Mouse (Mus musculus): Measurements from ENCODE around the gene Des.

Gene Des

GRCm38 (mm10) chr1:75384470-75385141 lies 24.5 kb downstream of the Des start:
- no peak for DNase-seq (ENCODE audit: low spot score)

GRCm38 (mm10) chr1:75385142-75385730 lies 25.1 kb downstream of the Des start:
- DNase-seq (ENCODE audit: low spot score) = no peak

GRCm38 (mm10) chr1:75386149-75386548 lies 26.0 kb downstream of the Des start:
- DNase-seq (ENCODE audit: low spot score) = no peak

GRCm38 (mm10) chr1:75387469-75387928 lies 27.4 kb downstream of the Des start:
- no peak for DNase-seq (ENCODE audit: low spot score)

GRCm38 (mm10) chr1:75387929-75388897 lies 28.1 kb downstream of the Des start:
- DNase-seq (ENCODE audit: low spot score) = no peak

GRCm38 (mm10) chr1:75388898-75389515 lies 28.9 kb downstream of the Des start:
- no peak for DNase-seq (ENCODE audit: low spot score)

GRCm38 (mm10) chr1:75393139-75393538 lies 33.0 kb downstream of the Des start:
- DNase-seq (ENCODE audit: low spot score) = no peak

GRCm38 (mm10) chr1:75393846-75394245 lies 33.7 kb downstream of the Des start:
- no peak for DNase-seq (ENCODE audit: low spot score)

GRCm38 (mm10) chr1:75398761-75399402 lies 38.8 kb downstream of the Des start:
- peak; percentile 51 for DNase-seq (ENCODE audit: low spot score)

- DNase-seq (ENCODE audit: low spot score) = peak; percentile 26
These were observed 39.8 kb downstream of the Des start for GRCm38 (mm10) chr1:75399755-75400492.

GRCm38 (mm10) chr1:75400493-75401115 lies 40.5 kb downstream of the Des start:
- no peak for DNase-seq (ENCODE audit: low spot score)

GRCm38 (mm10) chr1:75405547-75405946 lies 45.4 kb downstream of the Des start:
- no peak for DNase-seq (ENCODE audit: low spot score)

GRCm38 (mm10) chr1:75406173-75406572 lies 46.0 kb downstream of the Des start:
- DNase-seq (ENCODE audit: low spot score) = no peak

GRCm38 (mm10) chr1:75407056-75407455 lies 46.9 kb downstream of the Des start:
- no peak for DNase-seq (ENCODE audit: low spot score)

- no peak for DNase-seq (ENCODE audit: low spot score)
These were observed 48.1 kb downstream of the Des start for GRCm38 (mm10) chr1:75408210-75408609.

- no peak for DNase-seq (ENCODE audit: low spot score)
These were observed 49.8 kb downstream of the Des start for GRCm38 (mm10) chr1:75409950-75410349.

GRCm38 (mm10) chr1:75412196-75412595 lies 52.1 kb downstream of the Des start:
- no peak for DNase-seq (ENCODE audit: low spot score)

- no peak for DNase-seq (ENCODE audit: low spot score)
These were observed 53.6 kb downstream of the Des start for GRCm38 (mm10) chr1:75413749-75414148.
